Mouse (Mus musculus) hindbrain, postnatal 0 days (tissue): Measurements from ENCODE around the gene Olfr1232. TPM values are rescaled to one million over a fixed set of nuclear protein-coding genes. Genes with fewer than 3 reads are reported as not detected.

Experiments used
- ATAC-seq: fragments of 200-750 bp; cut with Nextera tagmentation; 2 replicates; pipeline ENCODE4 v1.8.0; 2017; ENCODE audit warnings: mild to moderate bottlenecking, moderate TSS enrichment, moderate library complexity
- DNase-seq: peaks from one replicate; pipeline ENCODE4 v3.0.0-alpha.2; 2015; ENCODE audit warnings: low spot score
- H3K27ac ChIP-seq: fragments of 300-500 bp; sonication (generic); 2 replicates; pipeline ENCODE4 v1.5.1; 2014; ENCODE audit warnings: mild to moderate bottlenecking
- H3K27me3 ChIP-seq: fragments of 300-500 bp; sonication (generic); 2 replicates; pipeline ENCODE4 v1.6.1; 2014; ENCODE audit warnings: low read length, mixed read lengths; ENCODE audit not compliant: insufficient read depth
- H3K36me3 ChIP-seq: fragments of 300-500 bp; sonication (generic); 2 replicates; pipeline ENCODE4 v1.6.1; 2014; ENCODE audit warnings: low read length, mixed read lengths; ENCODE audit not compliant: insufficient read depth
- H3K4me1 ChIP-seq: fragments of 300-500 bp; sonication (generic); 2 replicates; pipeline ENCODE4 v1.6.1; 2014; ENCODE audit warnings: antibody characterized with exemption, low read length, mixed read lengths; ENCODE audit not compliant: insufficient read depth
- H3K4me2 ChIP-seq: fragments of 300-500 bp; sonication (generic); 2 replicates; pipeline ENCODE4 v1.6.1; 2014; ENCODE audit warnings: low read depth, mild to moderate bottlenecking, low read length, moderate library complexity, mixed read lengths
- H3K4me3 ChIP-seq: fragments of 300-500 bp; sonication (generic); 2 replicates; pipeline ENCODE4 v1.5.1; 2014; ENCODE audit warnings: low read length
- H3K9ac ChIP-seq: fragments of 300-500 bp; sonication (generic); replicated peaks from 2 replicates; pipeline ENCODE4 v1.6.1; 2014; ENCODE audit warnings: mild to moderate bottlenecking, low read length, moderate library complexity, mixed read lengths
- H3K9me3 ChIP-seq: fragments of 300-500 bp; sonication (generic); 2 replicates; pipeline ENCODE4 v1.6.1; 2016; ENCODE audit warnings: low read length, mixed read lengths
- CTCF ChIP-seq: IDR thresholded peaks from 2 replicates; pipeline ENCODE4 v1.5.1; 2016; ENCODE audit warnings: antibody characterized with exemption, control low read depth, low read depth
- WGBS: fragments of 180-500 bp; shearing (Covaris S2); extraction: QIAGEN DNeasy Blood & Tissue Kit; methylation state at CpG from one replicate; pipeline ENCODE4 v1.1.7; 2014; 5-methylcytosine and 5-hydroxymethylcytosine counted together
- polyA plus RNA-seq: library from polyadenylated mRNA; unstranded; fragments of >200 nt; fragmentation: Nextera tagmentation; extraction: Ambion mirVana; gene quantifications from 2 replicates; pipeline ENCODE4 v1.2.1, GENCODE M21; 2015
- total RNA-seq: library from RNA; depleted of rRNA; stranded (reverse); fragments of >200 nt; gene quantifications from 2 replicates; pipeline ENCODE4 v1.2.3, GENCODE M21; 2014; rRNA removed

Olfr1232 gene
- total RNA-seq: not detected in 2 replicates
- polyA plus RNA-seq: not detected in 2 replicates

DNA sequence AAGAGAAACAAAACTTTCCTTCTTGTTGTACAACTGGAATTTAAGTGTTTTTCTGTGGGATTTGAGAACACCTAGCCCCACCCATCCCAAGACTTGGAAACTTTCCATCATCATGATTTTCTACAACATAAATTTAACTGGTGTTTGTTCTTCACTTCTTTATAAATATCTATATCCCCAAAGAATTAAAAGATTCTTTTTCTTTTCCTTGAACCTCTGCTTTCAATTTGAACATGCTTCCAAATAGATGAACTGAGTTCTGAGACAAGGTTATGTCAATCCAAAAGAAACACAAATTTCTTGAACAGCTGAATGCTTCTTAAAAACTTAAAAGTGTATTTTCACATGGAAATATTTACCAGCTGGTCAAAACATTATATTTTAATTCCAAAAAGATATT, at the start of gene Olfr1232:
Olfr1232 (minus strand) TSS at position 101 of the 400 bp plus-strand sequence.
- Histone ChIP-seq H3K9ac (no peak within 1 kb of the TSS), H3K27ac (no peak within 1 kb of the TSS), H3K9me3 (no peaks in the 10 kb centered on the region), H3K36me3 (no peaks in the 10 kb centered on the region), H3K4me2 (no peak within 1 kb of the TSS), H3K4me3 (no peak within 1 kb of the TSS), H3K4me1 (no peaks in the 10 kb centered on the region), H3K27me3 (no peaks in the 10 kb centered on the region)
- DNase-seq (no peak), ATAC-seq (no peak)
- TF ChIP-seq CTCF: no peak

DNA sequence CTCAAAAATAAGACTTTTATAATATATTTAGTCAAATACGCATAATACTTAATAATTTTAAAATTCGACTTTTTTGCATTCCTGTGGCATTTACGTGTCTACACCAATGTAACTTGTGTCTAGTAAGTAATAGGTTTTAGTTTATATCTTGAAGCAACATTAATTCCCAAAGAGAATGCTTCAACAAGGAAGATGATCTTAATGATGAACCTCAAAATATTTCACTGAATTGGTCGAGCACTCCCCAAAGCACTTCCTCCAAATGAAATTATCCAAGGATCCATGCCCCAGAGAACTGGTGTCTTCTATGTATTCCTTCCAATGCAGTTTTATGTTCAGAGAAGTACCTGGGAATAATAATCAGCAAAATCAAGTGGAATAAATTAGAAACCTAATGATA, 35.3 kb upstream of the Olfr1232 start, which contains the start of gene Olfr1234:
Olfr1234 (minus strand) TSS at position 101 of the 400 bp plus-strand sequence.
- 85% methylated on average over 4 of the region's 4 CpGs for WGBS
- H3K4me1 ChIP-seq: no peaks in the 10 kb centered on the region
- no peaks in the 10 kb centered on the region for H3K36me3 ChIP-seq
- H3K27ac ChIP-seq: no peak within 1 kb of the TSS
- no peaks in the 10 kb centered on the region for H3K27me3 ChIP-seq
- no peaks in the 10 kb centered on the region for H3K9me3 ChIP-seq
- ATAC-seq (no peak), DNase-seq (no peak)
- H3K4me2 ChIP-seq: no peak within 1 kb of the TSS
- no peak for TF ChIP-seq CTCF
- H3K4me3 ChIP-seq: no peak within 1 kb of the TSS
- no peak within 1 kb of the TSS for H3K9ac ChIP-seq

DNA sequence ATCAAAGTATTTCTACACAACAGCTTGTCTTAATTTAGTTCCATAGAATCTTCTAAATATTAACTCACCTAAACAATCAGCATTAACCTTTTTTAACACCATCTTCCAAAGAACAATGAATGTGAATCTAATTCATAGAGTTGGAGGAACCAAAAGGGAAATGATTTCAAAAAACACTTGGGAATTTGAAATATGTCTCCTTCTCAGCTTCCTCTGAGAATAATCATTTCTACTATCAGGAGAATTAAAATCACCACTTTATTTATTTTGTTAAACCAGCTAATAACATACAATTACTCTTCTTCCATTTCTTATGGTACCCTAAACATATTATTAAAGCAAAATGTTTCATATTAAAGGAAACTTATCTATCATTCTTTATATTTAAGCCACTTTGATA, 12.8 kb upstream of the Olfr1232 start, which contains the start of gene Olfr1233:
Olfr1233 (minus strand) TSS at position 101 of the 400 bp plus-strand sequence.
- Histone ChIP-seq H3K36me3 (no peaks in the 10 kb centered on the region), H3K9ac (no peak within 1 kb of the TSS), H3K27ac (no peak within 1 kb of the TSS), H3K27me3 (no peaks in the 10 kb centered on the region), H3K4me3 (no peak within 1 kb of the TSS), H3K4me1 (no peaks in the 10 kb centered on the region), H3K4me2 (no peak within 1 kb of the TSS), H3K9me3 (no peaks in the 10 kb centered on the region)
- ATAC-seq (no peak), DNase-seq (no peak)
- no peak for TF ChIP-seq CTCF

DNA sequence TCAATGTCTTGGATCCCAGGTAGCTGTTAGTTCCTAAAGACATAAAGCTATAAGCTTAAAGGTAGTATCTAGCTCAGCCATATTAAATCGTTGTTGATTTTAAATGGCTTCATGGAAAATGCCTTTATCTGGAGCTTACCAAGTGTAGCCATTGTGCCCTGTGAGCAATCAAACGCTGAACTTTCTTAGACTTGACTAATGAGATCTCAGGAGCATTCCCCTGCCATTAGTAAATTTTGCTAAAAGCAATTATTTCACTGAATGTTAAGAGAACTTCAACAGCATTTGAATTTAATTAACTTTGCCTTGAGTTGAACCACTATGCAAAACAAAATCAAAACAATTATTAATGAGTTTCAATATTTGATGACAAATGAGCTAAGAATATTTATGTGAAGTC, 22.5 kb downstream of the Olfr1232 start, which contains the start of gene Olfr1231:
Olfr1231 (minus strand) TSS at position 101 of the 400 bp plus-strand sequence.
- Histone ChIP-seq H3K9me3 (no peaks in the 10 kb centered on the region), H3K4me1 (no peaks in the 10 kb centered on the region), H3K27me3 (no peaks in the 10 kb centered on the region), H3K4me3 (no peak within 1 kb of the TSS), H3K36me3 (no peaks in the 10 kb centered on the region), H3K9ac (no peak within 1 kb of the TSS), H3K4me2 (no peak within 1 kb of the TSS), H3K27ac (no peak within 1 kb of the TSS)
- WGBS: 62% methylated on average over 2 of the region's 2 CpGs
- DNase-seq (no peak), ATAC-seq (no peak)
- no peak for TF ChIP-seq CTCF

DNA sequence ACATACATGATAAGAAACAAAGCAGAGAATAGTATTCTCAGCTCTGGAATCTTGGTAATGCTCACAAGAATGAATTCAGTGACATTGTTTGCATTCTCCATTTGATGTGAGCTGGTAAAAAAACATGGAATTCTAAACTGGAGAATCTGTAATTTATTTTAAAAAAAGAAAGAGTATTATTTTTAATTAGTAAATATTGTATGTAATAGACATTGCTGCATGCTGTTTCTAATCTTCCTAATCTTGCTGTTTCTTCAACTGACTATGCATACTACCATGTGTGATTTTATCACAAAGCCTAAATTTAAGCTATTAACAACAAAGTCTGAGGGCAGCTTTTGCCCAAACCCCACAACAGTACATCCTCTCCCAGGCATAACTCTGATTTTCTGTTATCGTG, 32.3 kb downstream of the Olfr1232 start, which contains the start of gene Olfr1230:
Olfr1230 (minus strand) TSS at position 101 of the 400 bp plus-strand sequence.
- H3K4me3 ChIP-seq: no peak within 1 kb of the TSS
- no peak within 1 kb of the TSS for H3K4me2 ChIP-seq
- H3K4me1 ChIP-seq: no peaks in the 10 kb centered on the region
- no peak for ATAC-seq
- TF ChIP-seq CTCF: no peak
- no peak within 1 kb of the TSS for H3K9ac ChIP-seq
- no peaks in the 10 kb centered on the region for H3K9me3 ChIP-seq
- H3K27ac ChIP-seq: no peak within 1 kb of the TSS
- no peaks in the 10 kb centered on the region for H3K27me3 ChIP-seq
- WGBS: 77% methylated on average over 1 of the region's 1 CpGs
- DNase-seq: no peak
- no peaks in the 10 kb centered on the region for H3K36me3 ChIP-seq

DNA sequence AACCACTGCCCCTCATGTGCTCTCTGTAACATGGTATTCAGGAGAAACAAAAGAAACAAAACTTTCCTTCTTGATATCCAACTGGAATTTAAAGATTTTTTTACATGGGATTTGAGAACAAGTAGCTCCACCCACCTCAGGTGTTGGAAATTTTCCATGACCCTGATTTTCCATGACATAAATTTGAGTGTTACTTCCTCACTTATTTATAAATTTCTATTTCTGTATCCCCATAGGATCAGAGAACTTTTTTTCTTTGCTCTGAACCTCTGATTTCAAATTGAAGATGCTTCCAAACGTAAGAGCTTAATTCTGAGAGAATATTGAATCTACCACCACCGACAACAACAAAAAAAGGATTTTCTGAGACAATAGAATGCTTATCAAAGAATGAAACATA, 41.6 kb downstream of the Olfr1232 start, which contains the start of gene Olfr1229:
Olfr1229 (minus strand) TSS at position 101 of the 400 bp plus-strand sequence.
- no peaks in the 10 kb centered on the region for H3K4me1 ChIP-seq
- no peaks in the 10 kb centered on the region for H3K27me3 ChIP-seq
- no peak for TF ChIP-seq CTCF
- no peak for DNase-seq
- H3K36me3 ChIP-seq: no peaks in the 10 kb centered on the region
- no peak within 1 kb of the TSS for H3K27ac ChIP-seq
- no peak within 1 kb of the TSS for H3K4me3 ChIP-seq
- no peak for ATAC-seq
- WGBS: 84% methylated on average over 2 of the region's 2 CpGs
- no peak within 1 kb of the TSS for H3K4me2 ChIP-seq
- no peak within 1 kb of the TSS for H3K9ac ChIP-seq
- H3K9me3 ChIP-seq: no peaks in the 10 kb centered on the region

Other genes with a start within 250 kb of the Olfr1232 start
- gene Olfr1219, start 246.2 kb downstream of the Olfr1232 start, total RNA-seq: not detected in 2 replicates
- not detected in 2 replicates for gene Olfr1219, start 246.2 kb downstream of the Olfr1232 start, polyA plus RNA-seq
- gene Olfr1220, start 222.8 kb downstream of the Olfr1232 start, total RNA-seq: not detected in 2 replicates
- gene Olfr1220, start 222.8 kb downstream of the Olfr1232 start, polyA plus RNA-seq: not detected in 2 replicates
- not detected in 2 replicates for gene Olfr1221, start 212.4 kb downstream of the Olfr1232 start, total RNA-seq
- gene Olfr1221, start 212.4 kb downstream of the Olfr1232 start, polyA plus RNA-seq: not detected in 2 replicates
- not detected in 2 replicates for gene Olfr1222, start 196.6 kb downstream of the Olfr1232 start, total RNA-seq
- gene Olfr1222, start 196.6 kb downstream of the Olfr1232 start, polyA plus RNA-seq: not detected in 2 replicates
- gene Olfr1223, start 178.1 kb downstream of the Olfr1232 start, total RNA-seq: not detected in 2 replicates
- gene Olfr1223, start 178.1 kb downstream of the Olfr1232 start, polyA plus RNA-seq: not detected in 2 replicates
- gene Olfr1224-ps1, start 165.6 kb downstream of the Olfr1232 start, total RNA-seq: not detected in 2 replicates
- gene Olfr1224-ps1, start 165.6 kb downstream of the Olfr1232 start, polyA plus RNA-seq: not detected in 2 replicates
- not detected in 2 replicates for gene Olfr1225, start 155.0 kb downstream of the Olfr1232 start, total RNA-seq
- not detected in 2 replicates for gene Olfr1225, start 155.0 kb downstream of the Olfr1232 start, polyA plus RNA-seq
- gene Olfr1226, start 129.6 kb downstream of the Olfr1232 start, total RNA-seq: not detected in 2 replicates
- not detected in 2 replicates for gene Olfr1226, start 129.6 kb downstream of the Olfr1232 start, polyA plus RNA-seq
- not detected in 2 replicates for gene Olfr1228, start 75.6 kb downstream of the Olfr1232 start, total RNA-seq
- not detected in 2 replicates for gene Olfr1228, start 75.6 kb downstream of the Olfr1232 start, polyA plus RNA-seq
- gene Olfr1229, start 41.7 kb downstream of the Olfr1232 start, total RNA-seq: not detected in 2 replicates
- not detected in 2 replicates for gene Olfr1229, start 41.7 kb downstream of the Olfr1232 start, polyA plus RNA-seq
- gene Olfr1230, start 32.4 kb downstream of the Olfr1232 start, total RNA-seq: not detected in 2 replicates
- not detected in 2 replicates for gene Olfr1230, start 32.4 kb downstream of the Olfr1232 start, polyA plus RNA-seq
- gene Olfr1231, start 22.6 kb downstream of the Olfr1232 start, total RNA-seq: not detected in 2 replicates
- not detected in 2 replicates for gene Olfr1231, start 22.6 kb downstream of the Olfr1232 start, polyA plus RNA-seq
- not detected in 2 replicates for gene Olfr1233, start 12.7 kb upstream of the Olfr1232 start, total RNA-seq
- not detected in 2 replicates for gene Olfr1233, start 12.7 kb upstream of the Olfr1232 start, polyA plus RNA-seq
- not detected in 2 replicates for gene Olfr1234, start 35.2 kb upstream of the Olfr1232 start, total RNA-seq
- not detected in 2 replicates for gene Olfr1234, start 35.2 kb upstream of the Olfr1232 start, polyA plus RNA-seq
- gene Olfr1238, start 80.0 kb upstream of the Olfr1232 start, total RNA-seq: not detected in 2 replicates
- not detected in 2 replicates for gene Olfr1238, start 80.0 kb upstream of the Olfr1232 start, polyA plus RNA-seq
- not detected in 2 replicates for gene Olfr1239, start 90.7 kb upstream of the Olfr1232 start, total RNA-seq
- gene Olfr1239, start 90.7 kb upstream of the Olfr1232 start, polyA plus RNA-seq: not detected in 2 replicates
- gene Olfr1240, start 113.3 kb upstream of the Olfr1232 start, total RNA-seq: not detected in 2 replicates
- gene Olfr1240, start 113.3 kb upstream of the Olfr1232 start, polyA plus RNA-seq: not detected in 2 replicates
- not detected in 2 replicates for gene Olfr1241, start 157.5 kb upstream of the Olfr1232 start, total RNA-seq
- gene Olfr1241, start 157.5 kb upstream of the Olfr1232 start, polyA plus RNA-seq: not detected in 2 replicates
- not detected in 2 replicates for gene Olfr1242, start 168.7 kb upstream of the Olfr1232 start, total RNA-seq
- not detected in 2 replicates for gene Olfr1242, start 168.7 kb upstream of the Olfr1232 start, polyA plus RNA-seq
- gene Olfr1243, start 201.8 kb upstream of the Olfr1232 start, total RNA-seq: not detected in 2 replicates
- gene Olfr1243, start 201.8 kb upstream of the Olfr1232 start, polyA plus RNA-seq: not detected in 2 replicates
- gene Olfr1245, start 248.8 kb upstream of the Olfr1232 start, total RNA-seq: not detected in 2 replicates
- gene Olfr1245, start 248.8 kb upstream of the Olfr1232 start, polyA plus RNA-seq: not detected in 2 replicates